Mouse (Mus musculus) intestine, postnatal 0 days (tissue): ENCODE data around the gene Odf2. TPM values are rescaled to one million over a fixed set of nuclear protein-coding genes. Genes with fewer than 3 reads are reported as not detected.
A peak's percentile ranks its signal among the peaks of the same experiment; 100 is the strongest.

ENCODE experiments used
- ATAC-seq: fragments of 200-750 bp; cut with Nextera tagmentation; 2 replicates; pipeline ENCODE4 v1.8.0; 2017; ENCODE audit warnings: mild to moderate bottlenecking, moderate TSS enrichment, moderate library complexity
- H3K27ac ChIP-seq: fragments of 300-500 bp; sonication (generic); 2 replicates; pipeline ENCODE4 v1.5.1; 2014; ENCODE audit warnings: mild to moderate bottlenecking, low read depth, low read length, moderate library complexity
- H3K27me3 ChIP-seq: fragments of 300-500 bp; sonication (generic); replicated peaks from 2 replicates; pipeline ENCODE4 v1.6.1; 2014; ENCODE audit warnings: low read length, mixed read lengths; ENCODE audit not compliant: control insufficient read depth, insufficient read depth
- H3K36me3 ChIP-seq: fragments of 300-500 bp; sonication (generic); 2 replicates; pipeline ENCODE4 v1.6.1; 2014; ENCODE audit warnings: mild to moderate bottlenecking, moderate library complexity; ENCODE audit not compliant: control insufficient read depth, insufficient read depth
- H3K4me1 ChIP-seq: fragments of 300-500 bp; sonication (generic); replicated peaks from 2 replicates; pipeline ENCODE4 v1.6.1; 2014; ENCODE audit warnings: antibody characterized with exemption, low read length, mixed read lengths; ENCODE audit not compliant: control insufficient read depth, insufficient read depth
- H3K4me2 ChIP-seq: fragments of 300-500 bp; sonication (generic); replicated peaks from 2 replicates; pipeline ENCODE4 v1.6.1; 2014; ENCODE audit warnings: low read depth, mild to moderate bottlenecking, moderate library complexity
- H3K4me3 ChIP-seq: fragments of 300-500 bp; sonication (generic); 2 replicates; pipeline ENCODE4 v1.5.1; 2014; ENCODE audit warnings: low read depth, low read length
- H3K9ac ChIP-seq: fragments of 300-500 bp; sonication (generic); 2 replicates; pipeline ENCODE4 v1.6.1; 2014; ENCODE audit warnings: mild to moderate bottlenecking, low read depth, low read length
- H3K9me3 ChIP-seq: fragments of 300-500 bp; sonication (generic); 2 replicates; pipeline ENCODE4 v1.6.1; 2016; ENCODE audit warnings: mixed run types; ENCODE audit not compliant: control insufficient read depth
- CTCF ChIP-seq: sonication (generic); IDR thresholded peaks from 2 replicates; pipeline ENCODE4 v1.5.1; 2016; ENCODE audit warnings: low read depth, mild to moderate bottlenecking, control low read depth, antibody characterized with exemption, moderate library complexity
- WGBS: fragments of 180-500 bp; shearing (Covaris S2); extraction: QIAGEN DNeasy Blood & Tissue Kit; methylation state at CpG from one replicate; pipeline ENCODE4 v1.1.7; 2014; 5-methylcytosine and 5-hydroxymethylcytosine counted together
- polyA plus RNA-seq: library from polyadenylated mRNA; unstranded; fragments of >200 nt; fragmentation: Nextera tagmentation; extraction: Ambion mirVana; gene quantifications from 2 replicates; pipeline ENCODE4 v1.2.1, GENCODE M21; 2015

Gene Odf2
- polyA plus RNA-seq, 1 experiment from 2014 or later, result 17.0 TPM

DNA sequence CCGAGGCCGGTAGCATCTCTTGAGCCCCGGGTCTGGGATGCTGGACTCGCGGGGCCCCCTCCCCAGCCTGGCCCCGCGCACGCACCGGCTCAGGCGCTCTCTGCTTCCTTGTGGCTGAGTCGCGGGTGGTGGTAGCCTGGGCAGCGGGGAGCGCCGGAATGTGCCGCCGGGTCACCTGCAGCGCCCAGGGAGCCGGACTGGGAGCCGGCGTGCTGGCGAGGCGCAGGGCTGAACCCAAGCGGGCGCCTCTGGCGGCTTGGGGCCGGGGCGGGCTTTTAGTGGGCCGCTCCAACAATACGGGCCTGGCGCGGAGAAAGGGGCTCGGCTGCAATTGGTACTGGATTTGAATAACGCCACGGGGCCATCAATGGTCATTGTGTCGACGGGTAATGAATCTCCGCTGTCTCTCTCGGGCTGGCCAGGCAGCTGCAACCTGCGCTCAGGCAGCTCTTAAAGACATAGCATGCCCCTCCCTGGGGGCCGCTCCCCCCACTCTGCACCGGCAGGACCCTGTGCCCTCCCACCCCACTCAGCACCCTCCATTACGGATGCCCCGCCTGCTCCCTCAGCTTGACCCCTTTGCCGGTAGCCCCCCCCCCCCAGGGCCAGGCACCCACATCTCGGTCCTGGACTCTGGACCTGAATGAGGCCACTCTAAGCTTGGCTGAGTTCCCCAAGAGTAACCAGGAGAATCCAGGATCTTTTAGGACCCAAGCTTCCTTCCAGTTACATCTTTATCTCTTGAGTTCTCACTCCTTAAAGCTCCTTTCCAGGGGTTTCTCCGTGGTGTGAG, 42.8 kb upstream of the Odf2 start:
- 15% methylated on average over 47 of the region's 47 CpGs for WGBS
- Histone ChIP-seq H3K9me3 (no peaks in the 10 kb centered on the region), H3K9ac (0 out of 2 replicates have a peak overlapping the region, but pooled peaks have one; percentile 42), H3K4me3 (peak overlapping the region; percentile 25), H3K27me3 (no peaks in the 10 kb centered on the region), H3K27ac (no peak overlapping the region), H3K4me1 (no peaks in the 10 kb centered on the region), H3K36me3 (peaks cover 36% of the 10 kb centered on the region), H3K4me2 (peak overlapping the region; percentile 66)
- ATAC-seq, result peak; percentile 57; the same call in 1 of the 2 replicates
- TF ChIP-seq CTCF, result no peak

- peaks cover 30% of the 10 kb centered on the region for H3K36me3 ChIP-seq
- H3K27ac ChIP-seq, result no peak overlapping the region
- H3K4me2 ChIP-seq, result no peak overlapping the region
- no peak overlapping the region for H3K9ac ChIP-seq
- no peaks in the 10 kb centered on the region for H3K27me3 ChIP-seq
- no peak for TF ChIP-seq CTCF
- H3K9me3 ChIP-seq, result no peaks in the 10 kb centered on the region
- 56% methylated on average over 3 of the region's 3 CpGs for WGBS
- H3K4me3 ChIP-seq, result no peak overlapping the region
- H3K4me1 ChIP-seq, result no peaks in the 10 kb centered on the region
- no peak for ATAC-seq
These were observed 42.1 kb upstream of the Odf2 start for GRCm38 (mm10) chr2:29846911-29847310.

GRCm38 (mm10) chr2:29849041-29849440, 40.0 kb upstream of the Odf2 start:
- no peak overlapping the region for H3K4me2 ChIP-seq
- peaks cover 9% of the 10 kb centered on the region; the same call in 1 of the 2 replicates for H3K36me3 ChIP-seq
- H3K4me3 ChIP-seq, result no peak overlapping the region
- no peaks in the 10 kb centered on the region for H3K27me3 ChIP-seq
- H3K27ac ChIP-seq, result no peak overlapping the region
- 75% methylated on average over 8 of the region's 8 CpGs for WGBS
- no peaks in the 10 kb centered on the region for H3K9me3 ChIP-seq
- no peak for ATAC-seq
- TF ChIP-seq CTCF, result no peak
- H3K9ac ChIP-seq, result no peak overlapping the region
- no peaks in the 10 kb centered on the region for H3K4me1 ChIP-seq

DNA sequence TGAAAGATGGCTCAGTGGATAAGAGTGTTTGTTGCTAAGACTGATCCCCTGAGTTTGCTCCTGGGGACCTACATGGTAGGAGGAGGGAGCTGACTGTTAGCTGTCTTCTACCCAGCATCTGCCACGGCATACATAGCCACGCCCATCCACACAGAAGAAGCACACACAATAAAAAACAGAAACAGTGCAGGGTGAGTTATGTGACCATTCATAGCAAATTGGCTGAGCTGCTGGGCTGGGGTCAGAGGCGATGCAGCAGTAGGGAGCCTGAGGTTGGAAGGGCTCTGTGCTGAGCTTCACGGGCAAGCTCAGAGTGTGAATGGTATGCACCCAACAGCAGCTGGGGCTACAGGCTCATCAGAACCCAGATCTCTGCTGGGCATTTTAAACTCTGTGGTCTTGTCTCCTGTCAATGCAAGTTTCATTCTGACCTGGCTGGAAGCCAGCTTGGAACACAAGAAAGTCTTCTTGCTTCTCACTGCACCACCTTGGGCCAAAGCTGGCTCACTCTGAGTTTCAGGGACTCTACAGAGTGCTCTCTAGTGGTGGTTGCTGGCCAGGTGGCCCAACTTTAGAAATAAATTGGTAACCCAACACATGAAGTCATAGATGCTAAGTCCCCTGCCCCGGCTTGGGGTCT, 39.1 kb upstream of the Odf2 start:
- Histone ChIP-seq H3K9me3 (no peaks in the 10 kb centered on the region), H3K4me1 (no peaks in the 10 kb centered on the region), H3K27me3 (no peaks in the 10 kb centered on the region), H3K27ac (no peak overlapping the region), H3K36me3 (peaks cover 7% of the 10 kb centered on the region; the same call in 1 of the 2 replicates), H3K9ac (no peak overlapping the region), H3K4me3 (no peak overlapping the region), H3K4me2 (no peak overlapping the region)
- WGBS, result 47% methylated on average over 5 of the region's 5 CpGs
- TF ChIP-seq CTCF, result peak; percentile 22; the same call in 1 of the 2 replicates
- ATAC-seq, result no peak

- no peak for ATAC-seq
- WGBS, result 43% methylated on average over 4 of the region's 4 CpGs
- no peak for TF ChIP-seq CTCF
These were observed 36.0 kb upstream of the Odf2 start for GRCm38 (mm10) chr2:29852957-29853485.

DNA sequence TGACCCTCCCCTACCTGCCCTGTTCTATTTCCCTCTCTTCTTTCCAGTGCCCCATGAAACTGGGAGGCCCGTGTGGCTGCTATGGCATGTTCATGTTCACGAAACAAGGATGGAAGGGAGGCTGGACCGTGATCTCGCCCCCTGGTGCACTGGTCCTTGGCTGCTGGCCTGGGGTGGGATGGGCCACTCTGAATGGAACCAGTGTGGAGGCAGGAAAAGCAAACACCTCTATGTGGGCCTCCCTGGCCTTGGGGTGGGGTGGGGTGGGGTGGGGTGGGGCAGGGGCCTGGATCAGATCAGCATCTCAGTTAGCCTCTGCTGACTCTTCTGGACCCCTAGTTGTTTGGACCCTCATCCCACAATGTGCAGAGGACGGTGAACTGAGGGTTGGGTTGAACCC, 35.3 kb upstream of the Odf2 start:
- Histone ChIP-seq H3K9me3 (no peaks in the 10 kb centered on the region), H3K27ac (no peak overlapping the region), H3K9ac (no peak overlapping the region), H3K27me3 (no peaks in the 10 kb centered on the region), H3K36me3 (no peaks in the 10 kb centered on the region), H3K4me3 (no peak overlapping the region), H3K4me1 (no peaks in the 10 kb centered on the region), H3K4me2 (no peak overlapping the region)
- WGBS, result 46% methylated on average over 5 of the region's 5 CpGs
- ATAC-seq, result no peak
- no peak for TF ChIP-seq CTCF

More at GRCm38 (mm10) chr2:29852957-29853485, 36.0 kb upstream of the Odf2 start:
- Histone ChIP-seq H3K4me2 (no peak overlapping the region), H3K36me3 (no peaks in the 10 kb centered on the region), H3K9ac (no peak overlapping the region), H3K27me3 (no peaks in the 10 kb centered on the region), H3K4me1 (no peaks in the 10 kb centered on the region), H3K27ac (no peak overlapping the region), H3K9me3 (no peaks in the 10 kb centered on the region), H3K4me3 (no peak overlapping the region)
